Mouse (Mus musculus) heart, postnatal 0 days (tissue): ENCODE results near the gene Brinp1. TPM values are rescaled to one million over a fixed set of nuclear protein-coding genes. Genes with fewer than 3 reads are reported as not detected.

Experiments used
- ATAC-seq: fragments of 200-750 bp; cut with Nextera tagmentation; 2 replicates; pipeline ENCODE4 v1.8.0; 2017; ENCODE audit warnings: low read depth, moderate number of reproducible peaks, moderate library complexity; ENCODE audit not compliant: insufficient read depth
- DNase-seq: peaks from one replicate; pipeline ENCODE4 v3.0.0-alpha.2; 2016; ENCODE audit warnings: low spot score
- H3K27ac ChIP-seq: fragments of 300-500 bp; sonication (generic); 2 replicates; pipeline ENCODE4 v1.5.1; 2014; ENCODE audit warnings: low read depth, mild to moderate bottlenecking
- H3K27me3 ChIP-seq: fragments of 300-500 bp; sonication (generic); 2 replicates; pipeline ENCODE4 v1.6.1; 2014; ENCODE audit warnings: low read length, mixed read lengths; ENCODE audit not compliant: control insufficient read depth, insufficient read depth
- H3K36me3 ChIP-seq: fragments of 300-500 bp; sonication (generic); replicated peaks from 2 replicates; pipeline ENCODE4 v1.6.1; 2014; ENCODE audit warnings: low read length, mixed read lengths; ENCODE audit not compliant: control insufficient read depth, insufficient read depth
- H3K4me1 ChIP-seq: fragments of 300-500 bp; sonication (generic); 2 replicates; pipeline ENCODE4 v1.6.1; 2014; ENCODE audit warnings: antibody characterized with exemption; ENCODE audit not compliant: control insufficient read depth, insufficient read depth
- H3K4me2 ChIP-seq: fragments of 300-500 bp; sonication (generic); 2 replicates; pipeline ENCODE4 v1.6.1; 2014; ENCODE audit warnings: low read depth, mild to moderate bottlenecking, low read length, moderate library complexity
- H3K4me3 ChIP-seq: fragments of 300-500 bp; sonication (generic); 2 replicates; pipeline ENCODE4 v1.5.1; 2014; ENCODE audit warnings: low read depth, low read length
- H3K9ac ChIP-seq: fragments of 300-500 bp; sonication (generic); replicated peaks from 2 replicates; pipeline ENCODE4 v1.6.1; 2014; ENCODE audit warnings: low read depth, low read length, mixed read lengths
- H3K9me3 ChIP-seq: fragments of 300-500 bp; sonication (generic); replicated peaks from 2 replicates; pipeline ENCODE4 v1.6.1; 2016; ENCODE audit warnings: low read length; ENCODE audit not compliant: control insufficient read depth
- CTCF ChIP-seq: IDR thresholded peaks from 2 replicates; pipeline ENCODE4 v1.5.1; 2016; ENCODE audit warnings: antibody characterized with exemption, control low read depth, low read depth
- EP300 ChIP-seq: IDR thresholded peaks from 2 replicates; pipeline ENCODE4 v1.6.1; 2016; ENCODE audit warnings: antibody characterized with exemption, low read depth
- WGBS: fragments of 180-500 bp; shearing (Covaris S2); extraction: QIAGEN DNeasy Blood & Tissue Kit; methylation state at CpG from one replicate; pipeline ENCODE4 v1.1.7; 2014; 5-methylcytosine and 5-hydroxymethylcytosine counted together
- polyA plus RNA-seq: library from polyadenylated mRNA; unstranded; fragments of >200 nt; fragmentation: Nextera tagmentation; extraction: Ambion mirVana; gene quantifications from 2 replicates; pipeline ENCODE4 v1.2.1, GENCODE M21; 2015
- total RNA-seq: library from RNA; depleted of rRNA; stranded (reverse); fragments of >200 nt; gene quantifications from 2 replicates; pipeline ENCODE4 v1.2.3, GENCODE M21; 2014; ENCODE audit warnings: low replicate concordance

Brinp1 gene
- total and polyA plus RNA-seq, 2 experiments from 2014 or later: 0.56 TPM; not detected in 1

GRCm38 (mm10) chr4:68920127-68920526, 34.1 kb downstream of the Brinp1 start:
- H3K4me3 ChIP-seq: no peak overlapping the region
- no peaks in the 10 kb centered on the region for H3K4me1 ChIP-seq
- no peak for DNase-seq
- H3K27me3 ChIP-seq: no peaks in the 10 kb centered on the region
- no peak for ATAC-seq
- H3K36me3 ChIP-seq: no peaks in the 10 kb centered on the region
- no peak overlapping the region for H3K27ac ChIP-seq
- H3K4me2 ChIP-seq: no peak overlapping the region
- WGBS: 57% methylated on average over 3 of the region's 3 CpGs
- no peaks in the 10 kb centered on the region for H3K9me3 ChIP-seq
- no peak for TF ChIP-seq EP300
- TF ChIP-seq CTCF: no peak
- no peak overlapping the region for H3K9ac ChIP-seq

GRCm38 (mm10) chr4:68910942-68911341, 43.3 kb downstream of the Brinp1 start:
- DNase-seq (no peak), ATAC-seq (no peak)
- Histone ChIP-seq H3K9ac (no peak overlapping the region), H3K4me2 (no peak overlapping the region), H3K4me1 (no peaks in the 10 kb centered on the region), H3K27ac (no peak overlapping the region), H3K36me3 (no peaks in the 10 kb centered on the region), H3K4me3 (no peak overlapping the region), H3K27me3 (no peaks in the 10 kb centered on the region), H3K9me3 (no peaks in the 10 kb centered on the region)
- TF ChIP-seq EP300: no peak
- TF ChIP-seq CTCF: no peak
- WGBS: 27% methylated on average over 3 of the region's 3 CpGs

GRCm38 (mm10) chr4:68906417-68907210, 47.6 kb downstream of the Brinp1 start:
- 45% methylated on average over 11 of the region's 11 CpGs for WGBS
- TF ChIP-seq EP300 (no peak), CTCF (no peak)
- H3K4me2 ChIP-seq: peak overlapping the region; percentile 13; the same call in 1 of the 2 replicates
- no peak overlapping the region for H3K4me3 ChIP-seq
- no peaks in the 10 kb centered on the region for H3K36me3 ChIP-seq
- no peaks in the 10 kb centered on the region for H3K4me1 ChIP-seq
- no peak for DNase-seq
- ATAC-seq: no peak
- no peak overlapping the region for H3K27ac ChIP-seq
- H3K27me3 ChIP-seq: no peaks in the 10 kb centered on the region
- no peaks in the 10 kb centered on the region for H3K9me3 ChIP-seq
- no peak overlapping the region for H3K9ac ChIP-seq

- no peak overlapping the region for H3K9ac ChIP-seq
- H3K27me3 ChIP-seq: no peaks in the 10 kb centered on the region
- no peak for TF ChIP-seq EP300
- TF ChIP-seq CTCF: no peak
- 65% methylated on average over 4 of the region's 4 CpGs for WGBS
- no peak overlapping the region for H3K27ac ChIP-seq
- H3K9me3 ChIP-seq: no peaks in the 10 kb centered on the region
- DNase-seq (no peak), ATAC-seq (no peak)
- H3K36me3 ChIP-seq: no peaks in the 10 kb centered on the region
- no peak overlapping the region for H3K4me2 ChIP-seq
- H3K4me1 ChIP-seq: no peaks in the 10 kb centered on the region
- H3K4me3 ChIP-seq: no peak overlapping the region
Measured at GRCm38 (mm10) chr4:68890526-68890925, 63.7 kb downstream of the Brinp1 start.

- 70% methylated on average over 2 of the region's 2 CpGs for WGBS
- no peak for DNase-seq
- H3K27ac ChIP-seq: no peak overlapping the region
- no peak overlapping the region for H3K9ac ChIP-seq
- H3K4me1 ChIP-seq: no peaks in the 10 kb centered on the region
- no peak for ATAC-seq
- H3K27me3 ChIP-seq: no peaks in the 10 kb centered on the region
- TF ChIP-seq EP300 (no peak), CTCF (no peak)
- H3K36me3 ChIP-seq: no peaks in the 10 kb centered on the region
- H3K4me3 ChIP-seq: no peak overlapping the region
- H3K9me3 ChIP-seq: no peaks in the 10 kb centered on the region
- no peak overlapping the region for H3K4me2 ChIP-seq
Measured at GRCm38 (mm10) chr4:68886276-68886675, 67.9 kb downstream of the Brinp1 start.

GRCm38 (mm10) chr4:68872028-68872427, 82.2 kb downstream of the Brinp1 start:
- Histone ChIP-seq H3K4me1 (no peaks in the 10 kb centered on the region), H3K36me3 (no peaks in the 10 kb centered on the region), H3K27ac (no peak overlapping the region), H3K9me3 (no peaks in the 10 kb centered on the region), H3K27me3 (no peaks in the 10 kb centered on the region), H3K4me3 (no peak overlapping the region), H3K9ac (no peak overlapping the region), H3K4me2 (no peak overlapping the region)
- TF ChIP-seq CTCF (no peak), EP300 (no peak)
- DNase-seq (no peak), ATAC-seq (no peak)
